Mouse (Mus musculus): ENCODE data around the gene Ift22. TPM values are rescaled to one million over a fixed set of nuclear protein-coding genes. Genes with fewer than 3 reads are reported as not detected.

Ift22 gene
- polyA plus RNA-seq, 1 experiment = 21.6 TPM

- H3K79me2 ChIP-seq (ENCODE audit: control insufficient read depth, insufficient read depth) = no peaks in the 10 kb centered on the region
- H3K27me3 ChIP-seq (ENCODE audit: control insufficient read depth, insufficient read depth, insufficient read length) = peaks cover 32% of the 10 kb centered on the region
- TF ChIP-seq CEBPB (IDR thresholded peaks at IDR 0.05; ENCODE audit: low read depth) (no peak), CTCF (IDR thresholded peaks at IDR 0.05; ENCODE audit: control insufficient read depth, insufficient read depth, insufficient read length) (no peak), MYOG (IDR thresholded peaks at IDR 0.05; ENCODE audit: control insufficient read depth, extremely low read depth, insufficient read length) (no peak), MYOD1 (IDR thresholded peaks at IDR 0.05; ENCODE audit: control insufficient read depth, insufficient read length, low read depth) (no peak), USF1 (IDR thresholded peaks at IDR 0.05; ENCODE audit: low read depth) (no peak), MAX (IDR thresholded peaks at IDR 0.05) (no peak), FOSL1 (IDR thresholded peaks at IDR 0.05; ENCODE audit: insufficient read depth, low read length, poor library complexity, severe bottlenecking) (no peak)
- H3K79me3 ChIP-seq (ENCODE audit: low read depth) = no peaks in the 10 kb centered on the region
- no peak overlapping the region for H3K4me3 ChIP-seq (ENCODE audit: insufficient read depth, poor library complexity, severe bottlenecking)
- no peaks in the 10 kb centered on the region for H3K36me3 ChIP-seq (ENCODE audit: control insufficient read depth, insufficient read depth)
- H3ac ChIP-seq (ENCODE audit: control insufficient read depth, insufficient read length, low read depth) = no peak overlapping the region
These were observed 25.7 kb upstream of the Ift22 start for GRCm38 (mm10) chr5:136882055-136882787.

- no peaks in the 10 kb centered on the region for H3K79me3 ChIP-seq (ENCODE audit: low read depth)
- peaks cover 32% of the 10 kb centered on the region for H3K27me3 ChIP-seq (ENCODE audit: control insufficient read depth, insufficient read depth, insufficient read length)
- H3K4me3 ChIP-seq (ENCODE audit: insufficient read depth, poor library complexity, severe bottlenecking) = no peak within 1 kb of the TSS
These were observed 25.0 kb upstream of the Ift22 start, which contains the start of gene Col26a1 for GRCm38 (mm10) chr5:136882788-136883439. Gene Col26a1 (minus strand): TSS chr5:136883209.

GRCm38 (mm10) chr5:136886957-136887356 is 21.0 kb upstream of the Ift22 start:
- no peaks in the 10 kb centered on the region for H3K36me3 ChIP-seq (ENCODE audit: control insufficient read depth, insufficient read depth)
- H3K79me3 ChIP-seq (ENCODE audit: low read depth) = no peaks in the 10 kb centered on the region
- H3K79me2 ChIP-seq (ENCODE audit: control insufficient read depth, insufficient read depth) = no peaks in the 10 kb centered on the region
- no peak overlapping the region for H3K4me3 ChIP-seq (ENCODE audit: insufficient read depth, poor library complexity, severe bottlenecking)
- TF ChIP-seq CTCF (IDR thresholded peaks at IDR 0.05; ENCODE audit: control insufficient read depth, insufficient read depth, insufficient read length) (no peak), MYOD1 (IDR thresholded peaks at IDR 0.05; ENCODE audit: control insufficient read depth, insufficient read length, low read depth) (no peak), USF1 (IDR thresholded peaks at IDR 0.05; ENCODE audit: low read depth) (no peak), MAX (IDR thresholded peaks at IDR 0.05) (no peak), MYOG (IDR thresholded peaks at IDR 0.05; ENCODE audit: control insufficient read depth, extremely low read depth, insufficient read length) (no peak), CEBPB (IDR thresholded peaks at IDR 0.05; ENCODE audit: low read depth) (no peak), FOSL1 (IDR thresholded peaks at IDR 0.05; ENCODE audit: insufficient read depth, low read length, poor library complexity, severe bottlenecking) (no peak)
- peaks cover 21% of the 10 kb centered on the region for H3K27me3 ChIP-seq (ENCODE audit: control insufficient read depth, insufficient read depth, insufficient read length)
- H3ac ChIP-seq (ENCODE audit: control insufficient read depth, insufficient read length, low read depth) = no peak overlapping the region

More at GRCm38 (mm10) chr5:136882788-136883439, 25.0 kb upstream of the Ift22 start, which contains the start of gene Col26a1:
- H3K79me2 ChIP-seq (ENCODE audit: control insufficient read depth, insufficient read depth) = no peaks in the 10 kb centered on the region
- no peak within 1 kb of the TSS for H3ac ChIP-seq (ENCODE audit: control insufficient read depth, insufficient read length, low read depth)
- H3K36me3 ChIP-seq (ENCODE audit: control insufficient read depth, insufficient read depth) = no peaks in the 10 kb centered on the region
- TF ChIP-seq USF1 (IDR thresholded peaks at IDR 0.05; ENCODE audit: low read depth) (no peak), MYOD1 (IDR thresholded peaks at IDR 0.05; ENCODE audit: control insufficient read depth, insufficient read length, low read depth) (no peak), MAX (IDR thresholded peaks at IDR 0.05) (no peak), CEBPB (IDR thresholded peaks at IDR 0.05; ENCODE audit: low read depth) (no peak), MYOG (IDR thresholded peaks at IDR 0.05; ENCODE audit: control insufficient read depth, extremely low read depth, insufficient read length) (no peak)

DNA sequence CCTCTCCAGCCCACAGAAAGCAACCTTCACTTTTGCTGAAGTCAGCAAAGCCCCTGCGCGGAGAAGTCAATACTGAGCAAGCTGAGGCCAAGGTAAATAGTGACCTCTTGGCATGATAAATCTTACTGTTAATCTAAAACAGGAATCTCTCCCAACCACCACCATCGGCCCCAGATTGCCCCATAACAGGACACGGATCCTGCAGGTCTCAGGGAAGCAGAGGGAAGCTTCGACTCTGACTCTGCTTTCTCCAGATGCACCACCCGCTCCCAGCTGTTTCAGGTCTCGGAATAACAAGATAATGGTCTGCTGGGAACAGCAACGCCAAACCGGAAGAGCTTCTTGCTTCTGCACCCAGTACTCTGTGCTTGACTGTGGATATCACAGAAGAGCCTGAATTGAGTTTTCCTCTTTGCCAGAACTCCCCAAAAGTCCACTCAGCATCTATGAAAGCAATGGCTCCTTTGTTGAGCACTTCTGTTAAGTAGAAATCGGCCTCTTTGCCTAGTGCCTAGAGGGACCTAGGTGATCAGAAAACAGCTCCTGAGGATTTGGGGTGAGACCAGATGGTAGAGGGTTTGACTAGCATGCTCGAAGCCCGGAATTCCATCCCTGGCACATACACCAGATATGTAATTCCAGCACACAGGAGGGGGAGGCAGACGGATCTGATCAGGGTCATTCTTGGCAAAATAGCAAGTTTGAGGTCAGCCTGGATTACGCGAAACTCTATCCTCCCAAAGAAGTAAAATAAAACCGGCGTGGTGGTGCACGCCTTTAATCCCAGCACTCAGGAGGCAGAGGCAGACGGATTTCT is 19.2 kb upstream of the Ift22 start:
- H3K79me2 ChIP-seq (ENCODE audit: control insufficient read depth, insufficient read depth) = no peaks in the 10 kb centered on the region
- no peaks in the 10 kb centered on the region for H3K79me3 ChIP-seq (ENCODE audit: low read depth)
- H3ac ChIP-seq (ENCODE audit: control insufficient read depth, insufficient read length, low read depth) = no peak overlapping the region
- no peak for TF ChIP-seq FOSL1 (IDR thresholded peaks at IDR 0.05; ENCODE audit: insufficient read depth, low read length, poor library complexity, severe bottlenecking)
- no peak for TF ChIP-seq CEBPB (IDR thresholded peaks at IDR 0.05; ENCODE audit: low read depth)
- H3K27me3 ChIP-seq (ENCODE audit: control insufficient read depth, insufficient read depth, insufficient read length) = peaks cover 3% of the 10 kb centered on the region
- no peaks in the 10 kb centered on the region for H3K36me3 ChIP-seq (ENCODE audit: control insufficient read depth, insufficient read depth)
- H3K4me3 ChIP-seq (ENCODE audit: insufficient read depth, poor library complexity, severe bottlenecking) = no peak overlapping the region

- no peaks in the 10 kb centered on the region for H3K79me3 ChIP-seq (ENCODE audit: low read depth)
- H3ac ChIP-seq (ENCODE audit: control insufficient read depth, insufficient read length, low read depth) = no peak overlapping the region
- TF ChIP-seq USF1 (IDR thresholded peaks at IDR 0.05; ENCODE audit: low read depth) (no peak), CEBPB (IDR thresholded peaks at IDR 0.05; ENCODE audit: low read depth) (no peak), MAX (IDR thresholded peaks at IDR 0.05) (no peak), MYOG (IDR thresholded peaks at IDR 0.05; ENCODE audit: control insufficient read depth, extremely low read depth, insufficient read length) (no peak), FOSL1 (IDR thresholded peaks at IDR 0.05; ENCODE audit: insufficient read depth, low read length, poor library complexity, severe bottlenecking) (no peak), MYOD1 (IDR thresholded peaks at IDR 0.05; ENCODE audit: control insufficient read depth, insufficient read length, low read depth) (no peak), CTCF (IDR thresholded peaks at IDR 0.05; ENCODE audit: control insufficient read depth, insufficient read depth, insufficient read length) (no peak)
- H3K79me2 ChIP-seq (ENCODE audit: control insufficient read depth, insufficient read depth) = no peaks in the 10 kb centered on the region
- H3K4me3 ChIP-seq (ENCODE audit: insufficient read depth, poor library complexity, severe bottlenecking) = no peak overlapping the region
- no peaks in the 10 kb centered on the region for H3K27me3 ChIP-seq (ENCODE audit: control insufficient read depth, insufficient read depth, insufficient read length)
- H3K36me3 ChIP-seq (ENCODE audit: control insufficient read depth, insufficient read depth) = no peaks in the 10 kb centered on the region
These were observed 13.0 kb upstream of the Ift22 start for GRCm38 (mm10) chr5:136894840-136895528.

Data from C2C12 (cell line).